Mouse (Mus musculus) NIH3T3 (cell line): Measurements from ENCODE around the gene Pabpn1.

ENCODE experiments used
- DNase-seq: peaks from one replicate; pipeline ENCODE4 v3.0.0-alpha.2; 2012; ENCODE audit warnings: low read depth

Pabpn1 gene

GRCm38 (mm10) chr14:54892200-54892599, at the start of gene Pabpn1:
TSS of gene Pabpn1 (plus strand) at chr14:54892500.
- DNase-seq, result no peak

GRCm38 (mm10) chr14:54843461-54843860, 48.8 kb upstream of the Pabpn1 start:
- peak; percentile 71 for DNase-seq

- no peak for DNase-seq
Observed at GRCm38 (mm10) chr14:54855726-54856125, 36.6 kb upstream of the Pabpn1 start.

- DNase-seq, result no peak
Observed at GRCm38 (mm10) chr14:54856703-54857102, 35.6 kb upstream of the Pabpn1 start.

- DNase-seq, result no peak
Observed at GRCm38 (mm10) chr14:54857891-54858290, 34.4 kb upstream of the Pabpn1 start.

- DNase-seq, result peak; percentile 77
Observed at GRCm38 (mm10) chr14:54860511-54860910, 31.8 kb upstream of the Pabpn1 start.

- DNase-seq, result peak; percentile 92
Observed at GRCm38 (mm10) chr14:54863501-54864312, 28.6 kb upstream of the Pabpn1 start.

- no peak for DNase-seq
Observed at GRCm38 (mm10) chr14:54864313-54865036, 27.8 kb upstream of the Pabpn1 start.

GRCm38 (mm10) chr14:54865626-54866025, 26.7 kb upstream of the Pabpn1 start:
- DNase-seq, result no peak

- no peak for DNase-seq
Observed at GRCm38 (mm10) chr14:54866268-54866667, 26.0 kb upstream of the Pabpn1 start.

GRCm38 (mm10) chr14:54866936-54867335, 25.4 kb upstream of the Pabpn1 start:
- DNase-seq, result peak; percentile 16

- no peak for DNase-seq
Observed at GRCm38 (mm10) chr14:54868026-54868425, 24.3 kb upstream of the Pabpn1 start.

- no peak for DNase-seq
Observed at GRCm38 (mm10) chr14:54870861-54871260, 21.4 kb upstream of the Pabpn1 start, which contains the start of gene Homez. TSS of gene Homez (minus strand) at chr14:54870961.

GRCm38 (mm10) chr14:54874165-54874564, 18.1 kb upstream of the Pabpn1 start:
- DNase-seq, result no peak

- DNase-seq, result peak; percentile 15
Observed at GRCm38 (mm10) chr14:54875844-54876538, 16.3 kb upstream of the Pabpn1 start.

- DNase-seq, result peak; percentile 93
Observed at GRCm38 (mm10) chr14:54876539-54877047, 15.7 kb upstream of the Pabpn1 start.

- peak; percentile 60 for DNase-seq
Observed at GRCm38 (mm10) chr14:54877048-54877715, 15.1 kb upstream of the Pabpn1 start, which contains the start of gene Ppp1r3e. TSS of gene Ppp1r3e (minus strand) at chr14:54877550.

- DNase-seq, result peak; percentile 95
Observed at GRCm38 (mm10) chr14:54883154-54884021, 8.9 kb upstream of the Pabpn1 start, which contains the start of the genes Bcl2l2 and Gm20521. TSS of gene Bcl2l2 (plus strand) at chr14:54883377. TSS of gene Gm20521 (plus strand) at chr14:54883441.

GRCm38 (mm10) chr14:54884022-54884712, 8.1 kb upstream of the Pabpn1 start:
- DNase-seq, result no peak

- no peak for DNase-seq
Observed at GRCm38 (mm10) chr14:54885309-54885708, 7.0 kb upstream of the Pabpn1 start.
